Mouse (Mus musculus) heart, adult 2 months (tissue): ENCODE results near the gene Hyal1. TPM values are rescaled to one million over a fixed set of nuclear protein-coding genes. Genes with fewer than 3 reads are reported as not detected.

ENCODE experiments used
- DNase-seq, 2 experiments: peaks; one replicate each; pipeline ENCODE4 v3.0.0; 2021
- H3K27ac ChIP-seq: fragments of 200-600 bp; 2 replicates; pipeline ENCODE4 v1.8.1; 2022
- H3K27me3 ChIP-seq: fragments of 200-500 bp; 2 replicates; pipeline ENCODE4 v1.6.1; 2012; ENCODE audit warnings: mild to moderate bottlenecking, low read length, inconsistent platforms, mixed read lengths; ENCODE audit not compliant: control insufficient read depth, insufficient read depth
- H3K36me3 ChIP-seq: fragments of 200-500 bp; 2 replicates; pipeline ENCODE4 v1.6.1; 2012; ENCODE audit warnings: low read length, inconsistent platforms; ENCODE audit not compliant: control insufficient read depth, insufficient read depth
- H3K4me1 ChIP-seq: fragments of 200-500 bp; 2 replicates; pipeline ENCODE4 v1.6.1; 2011; ENCODE audit warnings: low read length; ENCODE audit not compliant: control insufficient read depth, insufficient read depth
- H3K4me3 ChIP-seq: fragments of 200-600 bp; 2 replicates; pipeline ENCODE4 v1.8.1; 2022
- H3K79me2 ChIP-seq: fragments of 200-500 bp; replicated peaks from 2 replicates; pipeline ENCODE4 v1.6.1; 2012; ENCODE audit warnings: mild to moderate bottlenecking, inconsistent platforms, low read length, moderate library complexity, mixed read lengths; ENCODE audit not compliant: control insufficient read depth, insufficient read depth
- H3K9ac ChIP-seq: fragments of 200-500 bp; 2 replicates; pipeline ENCODE4 v1.6.1; 2012; ENCODE audit warnings: low read depth, mild to moderate bottlenecking, control low read depth, inconsistent platforms, low read length, mixed read lengths
- CTCF ChIP-seq: fragments of 200-600 bp; IDR thresholded peaks from 2 replicates; pipeline ENCODE4 v1.8.1; 2022; ENCODE audit warnings: antibody characterized with exemption, mild to moderate bottlenecking, moderate library complexity
- EP300 ChIP-seq: fragments of 200-500 bp; IDR thresholded peaks from 2 replicates; pipeline ENCODE4 v1.6.1; 2011; ENCODE audit warnings: low read depth, low read length, control low read depth; ENCODE audit not compliant: insufficient read depth
- POLR2A ChIP-seq: fragments of 200-500 bp; IDR thresholded peaks from 2 replicates; pipeline ENCODE4 v1.6.1; 2011; ENCODE audit warnings: mild to moderate bottlenecking, low read depth, low read length, control low read depth; ENCODE audit not compliant: insufficient read depth
- WGBS: fragments of 180-500 bp; shearing (Covaris S2); methylation state at CpG from one replicate; pipeline ENCODE4 v1.1.7; 2018; 5-methylcytosine and 5-hydroxymethylcytosine counted together
- intact Hi-C: fragments of 180-260 bp; cut with DNase I; formaldehyde crosslinking; loops from one replicate; pipeline ENCODE4 v1.15.1; 2025
- polyA plus RNA-seq: library from polyadenylated mRNA; depleted of rRNA; stranded (reverse); fragments of >200 nt; gene quantifications from 2 replicates; pipeline ENCODE4 v1.2.3, GENCODE M21; 2012; rRNA removed
- total RNA-seq, 2 experiments: library from RNA; stranded (reverse); gene quantifications; 2 replicates each; pipeline ENCODE4 v1.2.3; 2021

Hyal1 gene
- total and polyA plus RNA-seq, 3 experiments = 5.1 to 6.9 (median 5.9) TPM

DNA sequence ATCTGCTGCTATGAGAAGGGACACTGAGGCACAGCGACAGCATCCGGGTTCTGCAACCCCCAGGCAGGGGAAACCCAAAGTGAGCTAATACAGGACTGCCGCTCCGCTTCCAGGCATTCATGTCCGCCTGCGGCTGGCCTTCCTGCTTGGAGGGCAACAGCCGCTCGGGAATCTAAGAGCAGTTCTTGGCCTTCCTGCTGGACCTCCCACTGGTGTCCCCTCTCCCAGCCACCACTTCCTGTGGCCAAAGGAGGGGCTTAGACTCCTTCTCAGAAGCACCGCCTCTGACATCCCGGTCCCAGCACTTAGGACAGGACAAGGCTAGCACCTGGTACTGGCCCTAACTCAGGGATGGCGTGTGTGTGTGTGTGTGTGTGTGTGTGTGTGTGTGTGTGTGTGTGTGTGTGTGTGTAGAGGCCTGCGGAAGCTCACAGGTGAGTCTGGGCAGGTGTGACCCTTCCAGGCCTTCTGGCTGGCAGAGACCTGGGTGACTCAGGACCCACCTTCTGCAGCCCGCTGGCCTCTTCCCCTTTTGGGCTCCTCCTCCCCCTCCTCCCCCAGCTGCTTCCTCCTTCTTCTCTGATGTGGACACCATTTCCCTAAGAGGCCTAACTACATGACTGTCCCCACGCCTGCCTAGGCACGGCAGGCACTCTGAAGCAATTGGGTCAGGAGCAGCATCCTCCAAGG is 52.1 kb downstream of the Hyal1 start:
- H3K27me3 ChIP-seq = no peaks in the 10 kb centered on the region
- TF ChIP-seq EP300 = 0 out of 2 replicates have a peak, but pooled peaks have one; percentile 62
- 0 out of 2 replicates have a peak, but pooled peaks have one; percentile 31 for TF ChIP-seq POLR2A
- TF ChIP-seq CTCF = no peak
- H3K79me2 ChIP-seq = peaks cover 6% of the 10 kb centered on the region
- peak overlapping the region; percentile 31 for H3K9ac ChIP-seq
- intact Hi-C loops = no loop called here
- H3K4me3 ChIP-seq = peak overlapping the region; percentile 35
- 35% methylated on average over 15 of the region's 15 CpGs for WGBS
- peaks cover 54% of the 10 kb centered on the region for H3K4me1 ChIP-seq
- peak overlapping the region; percentile 97 for H3K27ac ChIP-seq
- DNase-seq = peak; percentile 77 to 82
- peaks cover 9% of the 10 kb centered on the region for H3K36me3 ChIP-seq

- Histone ChIP-seq H3K27ac (peak overlapping the region; percentile 97), H3K36me3 (peaks cover 6% of the 10 kb centered on the region; the same call in 1 of the 2 replicates), H3K9ac (peak overlapping the region; percentile 30), H3K4me1 (peaks cover 49% of the 10 kb centered on the region), H3K79me2 (peaks cover 6% of the 10 kb centered on the region), H3K27me3 (no peaks in the 10 kb centered on the region), H3K4me3 (peak overlapping the region; percentile 7)
- TF ChIP-seq EP300 (no peak), CTCF (no peak), POLR2A (0 out of 2 replicates have a peak, but pooled peaks have one; percentile 19)
- no peak for DNase-seq
- WGBS = 29% methylated on average over 4 of the region's 4 CpGs
- intact Hi-C loops = no loop called here
Observed at GRCm38 (mm10) chr9:107629411-107629730, 52.6 kb downstream of the Hyal1 start.

DNA sequence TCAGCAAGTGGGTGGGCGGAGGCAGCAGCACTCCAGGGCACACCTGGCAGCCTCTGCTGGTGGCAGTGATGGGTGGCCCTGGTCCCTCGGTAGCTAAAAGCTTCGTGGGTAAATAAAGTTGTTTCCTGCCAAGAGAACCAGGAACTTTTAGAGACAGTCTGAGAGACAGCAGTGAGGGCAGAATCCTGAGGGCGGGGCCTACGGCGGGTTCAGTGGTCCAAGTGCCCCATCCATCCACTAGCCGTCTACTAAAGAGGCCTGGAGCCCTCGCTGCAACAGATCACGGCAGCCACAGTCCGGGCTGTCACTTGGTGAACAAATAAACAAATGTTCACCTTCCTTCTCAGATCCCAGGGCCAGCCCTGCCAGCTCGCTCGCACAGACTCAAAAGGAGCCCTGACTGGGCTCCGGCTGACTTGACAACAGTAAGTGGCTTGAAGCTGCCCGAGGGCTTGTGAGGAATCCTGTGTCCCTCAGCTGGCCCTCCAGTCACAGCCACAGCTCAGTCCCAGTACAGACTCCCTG is 53.2 kb downstream of the Hyal1 start:
- Histone ChIP-seq H3K4me1 (peaks cover 43% of the 10 kb centered on the region), H3K4me3 (peak overlapping the region; percentile 11; the same call in 1 of the 2 replicates), H3K79me2 (peaks cover 7% of the 10 kb centered on the region), H3K9ac (peak overlapping the region; percentile 31), H3K27ac (peak overlapping the region; percentile 97), H3K27me3 (no peaks in the 10 kb centered on the region), H3K36me3 (peaks cover 6% of the 10 kb centered on the region; the same call in 1 of the 2 replicates)
- intact Hi-C loops = loop anchor here (5.0 kb wide), 1 partner anchor 63 kb away; the partner anchor contains the start of gene Hyal2
- WGBS = 34% methylated on average over 14 of the region's 14 CpGs
- peak in 1 of 2 experiments; percentile 56 for DNase-seq
- no peak for TF ChIP-seq EP300
- no peak for TF ChIP-seq CTCF
- TF ChIP-seq POLR2A = no peak

GRCm38 (mm10) chr9:107630576-107630975 is 53.8 kb downstream of the Hyal1 start:
- Histone ChIP-seq H3K4me3 (no peak overlapping the region; the same call in 1 of the 2 replicates), H3K27ac (peak overlapping the region; percentile 97), H3K27me3 (no peaks in the 10 kb centered on the region), H3K36me3 (peaks cover 6% of the 10 kb centered on the region; the same call in 1 of the 2 replicates), H3K79me2 (peaks cover 8% of the 10 kb centered on the region), H3K4me1 (peaks cover 39% of the 10 kb centered on the region), H3K9ac (no peak overlapping the region)
- TF ChIP-seq POLR2A (no peak), EP300 (no peak), CTCF (no peak)
- WGBS = 27% methylated on average over 4 of the region's 4 CpGs
- peak in 1 of 2 experiments; percentile 57 for DNase-seq
- intact Hi-C loops = loop anchor here (5.0 kb wide), 1 partner anchor 63 kb away; the partner anchor contains the start of gene Hyal2

Other genes with a start within 250 kb of the Hyal1 start
- gene Hemk1, start 238.6 kb upstream of the Hyal1 start, total RNA-seq = 10 to 100 TPM; 21.2 to 21.4 TPM
- 30.3 and 37.0 TPM in 2 replicates for gene Hemk1, start 238.6 kb upstream of the Hyal1 start, polyA plus RNA-seq
- 1 to 10 TPM; 5.2 to 6.5 TPM for gene 6430571L13Rik, start 236.3 kb upstream of the Hyal1 start, total RNA-seq
- gene 6430571L13Rik, start 236.3 kb upstream of the Hyal1 start, polyA plus RNA-seq = 4.1 and 5.0 TPM in 2 replicates
- 10 to 100 TPM; 12.9 to 14.1 TPM for gene Cacna2d2, start 177.3 kb upstream of the Hyal1 start, total RNA-seq
- 10.5 and 13.3 TPM in 2 replicates for gene Cacna2d2, start 177.3 kb upstream of the Hyal1 start, polyA plus RNA-seq
- gene Tmem115, start 43.0 kb upstream of the Hyal1 start, total RNA-seq = 10 to 100 TPM; 20.3 to 22.9 TPM
- 25.9 and 28.3 TPM in 2 replicates for gene Tmem115, start 43.0 kb upstream of the Hyal1 start, polyA plus RNA-seq
- gene Cyb561d2, start 34.7 kb upstream of the Hyal1 start, total RNA-seq = 1 to 10 TPM; 3.2 to 4.3 TPM
- 10.6 and 11.0 TPM in 2 replicates for gene Cyb561d2, start 34.7 kb upstream of the Hyal1 start, polyA plus RNA-seq
- gene Nprl2, start 34.7 kb upstream of the Hyal1 start, total RNA-seq = 10 to 100 TPM; 17.2 to 22.1 TPM
- 33.6 and 40.9 TPM in 2 replicates for gene Nprl2, start 34.7 kb upstream of the Hyal1 start, polyA plus RNA-seq
- gene Zmynd10, start 29.6 kb upstream of the Hyal1 start, total RNA-seq = not detected
- gene Zmynd10, start 29.6 kb upstream of the Hyal1 start, polyA plus RNA-seq = 0.64 and 1.3 TPM in 2 replicates
- gene Rassf1, start 25.4 kb upstream of the Hyal1 start, total RNA-seq = 10 to 100 TPM; 12.6 to 13.4 TPM
- 15.5 and 18.5 TPM in 2 replicates for gene Rassf1, start 25.4 kb upstream of the Hyal1 start, polyA plus RNA-seq
- gene Tusc2, start 13.7 kb upstream of the Hyal1 start, total RNA-seq = 10 to 100 TPM; 31.7 to 39.1 TPM
- 45.8 and 60.4 TPM in 2 replicates for gene Tusc2, start 13.7 kb upstream of the Hyal1 start, polyA plus RNA-seq
- gene Hyal2, start 9.0 kb upstream of the Hyal1 start, total RNA-seq = 10 to 100 TPM; 40.8 to 43.6 TPM
- 39.2 and 40.2 TPM in 2 replicates for gene Hyal2, start 9.0 kb upstream of the Hyal1 start, polyA plus RNA-seq
- 10 to 100 TPM; 14.9 to 17.4 TPM for gene Naa80, start 2.0 kb downstream of the Hyal1 start, total RNA-seq
- gene Naa80, start 2.0 kb downstream of the Hyal1 start, polyA plus RNA-seq = 30.0 and 45.4 TPM in 2 replicates
- gene Hyal3, start 3.9 kb downstream of the Hyal1 start, total RNA-seq = under 1 TPM; 0.29 to 0.34 TPM
- 0.26 and 0.31 TPM in 2 replicates for gene Hyal3, start 3.9 kb downstream of the Hyal1 start, polyA plus RNA-seq
- gene Ifrd2, start 10.7 kb downstream of the Hyal1 start, total RNA-seq = 10 to 100 TPM; 39.9 to 51.4 TPM
- gene Ifrd2, start 10.7 kb downstream of the Hyal1 start, polyA plus RNA-seq = 43.7 and 54.5 TPM in 2 replicates
- gene Sema3b, start 32.3 kb downstream of the Hyal1 start, total RNA-seq = 10 to 100 TPM; 19.9 to 24.2 TPM
- 33.7 and 39.1 TPM in 2 replicates for gene Sema3b, start 32.3 kb downstream of the Hyal1 start, polyA plus RNA-seq
- gene Gnai2, start 58.4 kb downstream of the Hyal1 start, total RNA-seq = 100 to 1,000 TPM; 243 to 250 TPM
- 311 and 386 TPM in 2 replicates for gene Gnai2, start 58.4 kb downstream of the Hyal1 start, polyA plus RNA-seq
- gene Slc38a3, start 92.6 kb downstream of the Hyal1 start, total RNA-seq = 10 to 100 TPM; 71.5 to 88.3 TPM
- 162 and 314 TPM in 2 replicates for gene Slc38a3, start 92.6 kb downstream of the Hyal1 start, polyA plus RNA-seq
- gene Gnat1, start 102.8 kb downstream of the Hyal1 start, total RNA-seq = not detected
- gene Gnat1, start 102.8 kb downstream of the Hyal1 start, polyA plus RNA-seq = not detected in 2 replicates
- gene Sema3f, start 133.5 kb downstream of the Hyal1 start, total RNA-seq = 10 to 100 TPM; 13.4 to 16.8 TPM
- gene Sema3f, start 133.5 kb downstream of the Hyal1 start, polyA plus RNA-seq = 29.1 and 31.8 TPM in 2 replicates
- 10 to 100 TPM; 38.9 to 54.6 TPM for gene Rbm5, start 194.1 kb downstream of the Hyal1 start, total RNA-seq
- gene Rbm5, start 194.1 kb downstream of the Hyal1 start, polyA plus RNA-seq = 50.5 and 68.3 TPM in 2 replicates